Mouse (Mus musculus) adipocyte (in vitro differentiated cells): Measurements from ENCODE around the gene Apbb1ip.
"Not testable (repeated sequence)": the region's sequence is repeated elsewhere in the genome, so short reads cannot be mapped to it uniquely, and the experiment has no call there.

ENCODE experiments used
- DNase-seq: peaks from one replicate; pipeline ENCODE4 v3.0.0-alpha.2; 2016; ENCODE audit warnings: low spot score

The Apbb1ip gene

GRCm38 (mm10) chr2:22822293-22822692, 48.4 kb downstream of the Apbb1ip start:
- DNase-seq = peak; percentile 14

DNA sequence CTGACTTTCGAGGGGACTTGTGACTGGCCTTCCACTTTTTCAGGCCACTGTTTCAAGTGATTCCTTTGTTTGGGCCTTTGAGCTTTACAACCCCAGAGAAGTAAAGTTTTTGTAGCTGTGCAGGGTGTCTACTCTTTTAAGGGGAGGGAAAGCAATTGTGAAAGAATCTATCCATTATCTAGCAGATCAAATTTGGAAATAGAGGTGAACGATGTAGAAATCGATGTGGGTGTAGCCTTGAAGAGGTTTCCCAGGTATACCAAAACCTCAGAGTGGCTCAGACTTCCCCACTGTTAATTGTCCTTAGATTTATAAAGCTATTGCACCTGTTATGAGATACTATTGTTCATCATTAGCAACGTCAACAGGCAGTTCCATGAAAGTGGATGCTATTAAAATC, 71.6 kb downstream of the Apbb1ip start:
- DNase-seq = no peak

DNA sequence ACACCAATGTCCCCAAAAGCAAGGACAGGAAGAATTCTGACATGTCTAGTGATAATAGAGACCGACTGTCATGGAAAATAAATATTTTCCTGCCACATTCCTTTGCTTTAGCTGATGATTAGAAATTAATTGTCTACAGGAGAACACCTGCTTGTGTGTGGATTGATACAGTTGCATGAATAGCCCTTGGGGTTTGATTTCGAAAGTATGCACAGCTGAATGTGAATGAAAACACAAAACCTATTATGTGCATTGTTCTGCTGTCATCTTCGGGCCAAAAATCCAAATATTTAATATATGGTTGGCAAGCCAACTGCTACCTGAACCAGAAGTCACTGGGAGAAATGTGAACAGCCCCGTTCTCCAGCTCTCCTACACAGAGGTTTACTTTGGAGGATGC, 78.0 kb downstream of the Apbb1ip start:
- no peak for DNase-seq

DNA sequence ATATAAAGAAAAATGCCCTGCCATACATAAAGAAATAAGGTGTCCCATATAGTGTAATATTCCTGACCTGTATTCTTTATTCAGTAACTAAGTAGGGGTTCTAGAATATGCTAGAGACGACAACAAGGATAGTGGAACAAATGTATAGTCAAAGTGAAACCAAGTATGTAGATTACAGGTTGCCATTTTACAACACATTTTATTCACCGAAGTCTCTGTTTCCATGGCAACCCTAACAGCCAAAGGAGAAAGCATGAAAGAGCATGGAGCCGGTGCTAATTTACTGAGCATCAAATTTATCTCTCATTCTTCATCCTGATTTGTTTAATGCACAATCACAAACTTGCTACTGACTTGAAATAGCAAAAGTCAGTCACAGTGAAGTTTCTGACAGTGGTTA, 83.6 kb downstream of the Apbb1ip start:
- DNase-seq = no peak

DNA sequence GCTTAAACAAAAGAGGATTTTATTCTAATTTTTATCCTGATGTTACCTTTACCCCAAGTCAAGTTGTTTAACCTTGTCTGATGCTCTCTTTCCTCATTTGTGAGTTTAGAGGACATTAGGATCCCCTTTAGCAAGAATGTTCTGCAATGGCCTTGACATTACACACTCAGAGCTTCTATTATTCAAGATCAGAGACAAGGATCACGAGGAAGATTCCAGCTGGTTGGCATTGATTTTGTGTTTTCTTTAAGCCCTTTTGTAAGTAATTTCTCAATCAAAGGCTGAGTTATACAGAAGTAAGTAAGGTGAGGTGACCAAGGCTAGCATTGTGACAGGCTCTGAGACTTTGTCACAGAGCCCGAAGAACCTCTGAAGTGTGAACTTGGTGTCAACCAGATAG, 88.3 kb downstream of the Apbb1ip start:
- DNase-seq = no peak

DNA sequence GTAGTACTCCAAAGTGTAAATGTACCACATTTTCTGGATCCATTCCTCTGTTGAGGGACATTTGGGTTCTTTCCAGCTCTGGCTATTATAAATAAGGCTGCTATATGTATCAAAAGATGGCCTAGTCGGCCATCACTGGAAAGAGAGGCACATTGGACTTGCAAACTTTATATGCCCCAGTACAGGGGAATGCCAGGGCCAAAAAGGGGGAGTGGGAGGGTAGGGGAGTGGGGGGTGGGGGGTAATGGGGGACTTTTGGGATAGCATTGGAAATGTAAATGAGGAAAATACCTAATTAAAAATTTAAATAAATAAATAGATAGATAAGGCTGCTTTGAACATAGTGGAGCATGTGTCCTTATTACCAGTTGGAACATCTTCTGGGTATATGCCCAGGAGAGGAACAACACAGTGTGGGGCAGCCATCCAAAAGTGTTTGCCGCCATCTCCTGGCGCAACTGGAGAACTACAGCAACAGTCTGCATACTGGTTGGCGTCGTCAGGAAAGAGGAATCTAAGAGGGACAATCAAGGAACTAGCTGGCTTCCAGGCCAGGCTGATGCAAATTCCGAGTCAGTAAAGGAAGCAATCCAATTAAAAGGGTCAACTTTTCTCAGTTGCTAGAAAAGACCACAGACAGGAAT, 90.6 kb downstream of the Apbb1ip start:
- DNase-seq = peak; percentile 88

- peak; percentile 73 for DNase-seq
Measured at GRCm38 (mm10) chr2:22865818-22866217, 91.9 kb downstream of the Apbb1ip start.

- DNase-seq = no peak
Measured at GRCm38 (mm10) chr2:22866894-22867424, 93.1 kb downstream of the Apbb1ip start.

DNA sequence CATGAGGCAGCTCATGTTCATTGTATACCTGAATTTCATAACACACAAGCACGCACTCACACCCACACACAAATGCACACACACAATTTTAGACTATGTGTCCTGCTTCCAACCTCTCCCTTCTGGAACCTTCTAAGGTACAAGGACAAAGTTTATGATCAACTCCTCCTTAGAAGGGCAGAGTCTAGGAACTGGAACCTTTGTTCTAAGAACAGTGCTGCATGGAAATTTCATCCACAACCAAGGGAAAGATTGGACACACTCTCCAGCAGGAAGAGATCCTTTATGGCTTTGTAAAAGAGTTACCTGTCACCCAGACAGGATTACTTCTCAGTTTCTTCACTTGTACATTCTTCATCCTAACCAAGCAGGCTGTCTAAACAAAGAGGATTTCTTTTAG, 99.3 kb downstream of the Apbb1ip start:
- no peak for DNase-seq

DNA sequence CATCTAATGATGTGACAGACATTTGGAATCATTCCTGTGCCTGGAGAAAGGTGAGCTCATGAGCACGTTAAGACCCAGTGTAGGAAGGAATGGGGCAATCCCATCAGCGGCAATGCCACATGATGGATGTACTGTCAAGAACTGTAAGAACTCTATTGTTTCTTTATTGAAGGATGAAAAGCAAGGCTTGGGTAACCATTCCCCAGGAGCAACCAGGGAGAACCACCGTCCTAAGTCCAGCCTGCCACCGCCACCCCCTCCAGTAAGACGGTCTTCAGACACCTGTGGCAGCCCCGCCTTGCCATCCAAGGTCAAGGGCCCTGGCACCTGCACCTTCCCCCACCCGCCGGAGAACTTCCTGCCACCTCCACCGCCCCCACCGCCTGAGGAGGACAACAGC, 100.7 kb downstream of the Apbb1ip start:
- DNase-seq = no peak

DNA sequence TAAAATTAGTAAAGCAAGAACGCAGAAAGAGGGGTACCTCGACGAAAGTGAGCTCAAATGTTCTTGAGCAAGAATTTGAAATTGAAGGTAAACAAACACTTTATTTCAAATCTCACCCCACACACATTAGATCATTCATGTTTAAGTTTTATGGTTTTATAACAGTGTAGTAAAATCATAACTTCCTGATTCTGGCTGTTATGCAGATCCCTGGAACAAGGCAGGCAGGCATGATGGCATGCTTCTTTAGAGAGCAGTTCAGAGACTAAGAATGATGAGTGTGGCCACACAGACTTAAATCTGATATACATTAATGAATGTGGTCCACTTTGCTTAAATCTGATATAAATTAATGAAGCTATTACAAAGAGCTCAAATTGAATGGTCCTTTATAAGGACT, 102.7 kb downstream of the Apbb1ip start:
- DNase-seq = no peak

DNA sequence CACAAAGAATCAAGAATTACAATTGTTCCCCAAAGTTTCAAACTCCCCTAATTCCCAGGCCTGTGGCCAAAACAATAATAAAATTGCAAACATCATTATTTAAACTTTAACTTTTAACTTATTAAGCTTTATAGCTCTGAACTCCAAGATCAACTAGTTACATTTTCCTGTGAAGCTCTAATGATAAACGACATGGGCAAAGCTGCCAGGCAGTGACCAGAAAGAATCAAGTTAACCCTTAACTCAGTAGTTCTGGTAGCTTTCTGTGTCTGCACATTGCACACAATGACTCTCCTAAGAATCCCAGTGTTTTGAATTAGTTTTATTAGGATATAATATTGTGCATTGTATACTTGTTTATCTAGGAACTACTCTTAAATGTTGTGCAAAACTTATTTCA, 104.9 kb downstream of the Apbb1ip start:
- no peak for DNase-seq

DNA sequence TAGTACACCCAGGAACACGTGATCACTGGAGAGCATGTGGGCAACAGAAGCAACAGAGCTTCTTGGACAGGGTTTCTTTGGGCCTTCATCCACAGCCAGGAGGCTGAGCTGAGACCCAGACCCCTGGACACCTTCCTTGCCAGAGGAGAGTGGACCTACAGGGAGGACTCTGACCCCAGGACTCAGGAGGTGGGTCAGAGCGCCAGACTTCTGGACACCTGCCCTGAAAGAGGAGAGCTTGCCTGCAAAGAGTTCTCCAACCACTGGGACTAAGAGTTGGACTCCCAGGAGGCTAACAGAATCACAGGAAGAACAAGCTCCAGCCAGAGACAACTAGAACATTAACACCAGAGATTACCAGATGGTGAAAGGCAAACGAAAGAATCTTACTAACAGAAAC, 106.8 kb downstream of the Apbb1ip start:
- DNase-seq = not testable (repeated sequence)

DNA sequence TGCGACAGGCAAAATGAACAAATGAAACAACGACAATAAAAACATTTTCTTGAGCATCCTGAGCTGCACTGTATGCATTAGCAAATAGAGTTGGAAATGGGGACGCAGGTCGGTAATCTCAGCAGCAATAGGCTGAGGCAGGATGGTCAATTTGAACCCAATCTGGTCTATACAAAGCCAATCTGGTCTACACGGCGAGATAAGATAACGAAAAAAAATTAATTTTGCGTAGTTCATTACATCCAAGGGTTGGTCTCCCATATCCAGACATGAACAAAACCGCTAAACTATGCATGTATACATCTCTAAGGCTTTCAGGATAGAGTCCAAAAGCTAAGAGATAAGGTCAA, 121.0 kb downstream of the Apbb1ip start:
- DNase-seq = no peak

DNA sequence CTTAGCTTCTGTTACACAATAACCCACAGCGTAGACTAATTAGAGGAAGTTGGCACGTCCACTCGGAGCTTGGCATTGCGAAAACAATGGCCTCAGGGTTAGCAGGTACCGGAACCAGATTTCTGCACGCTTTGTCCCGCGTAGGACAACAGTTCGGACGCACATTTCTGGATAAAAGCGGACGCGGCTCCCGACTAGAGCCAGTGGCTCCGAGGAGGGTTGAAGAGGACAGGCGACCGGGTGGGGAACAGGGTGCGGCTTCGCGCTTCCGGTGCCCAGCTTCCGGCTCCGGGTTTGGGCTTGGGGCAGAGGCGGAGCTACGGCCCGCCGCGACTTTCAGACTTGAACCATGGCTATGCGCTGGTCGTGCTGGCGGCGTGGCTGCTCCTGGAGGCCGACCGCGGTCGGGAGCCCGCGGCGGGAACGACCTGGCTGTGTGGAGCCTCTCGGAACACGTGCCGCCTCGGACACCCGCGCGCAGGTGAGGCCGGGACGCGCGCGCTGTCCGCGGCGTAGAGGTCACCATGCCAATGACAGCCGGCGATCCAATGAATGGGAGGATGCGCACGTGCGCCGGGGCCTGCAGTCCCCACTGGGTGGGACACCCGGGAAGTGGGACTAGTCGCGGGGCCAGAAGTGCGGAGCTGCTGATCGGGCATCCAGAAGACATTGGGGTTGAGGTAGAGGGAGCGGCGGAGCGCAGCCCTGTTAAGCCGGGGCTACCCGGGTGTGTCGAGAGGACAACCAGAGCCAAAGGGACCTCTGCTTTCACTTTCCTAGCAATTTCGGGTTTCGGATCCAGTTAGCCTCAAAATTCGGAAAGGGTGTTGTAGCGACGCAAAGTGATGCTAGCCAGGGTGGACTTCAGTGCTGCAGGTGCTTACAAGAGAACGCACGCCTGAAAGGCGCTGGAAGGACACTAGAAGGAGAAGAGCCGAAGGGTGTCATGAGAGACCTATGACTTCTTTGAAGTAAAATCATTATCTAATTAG, 121.7 kb downstream of the Apbb1ip start, which contains the start of gene Pdss1:
Gene Pdss1, plus strand, starts transcription at position 241 of the 992 bp plus-strand sequence.
- peak; percentile 97 for DNase-seq

- no peak for DNase-seq
Measured at GRCm38 (mm10) chr2:22903947-22904346, 130.1 kb downstream of the Apbb1ip start.

- DNase-seq = no peak
Measured at GRCm38 (mm10) chr2:22914421-22914820, 140.5 kb downstream of the Apbb1ip start.

DNA sequence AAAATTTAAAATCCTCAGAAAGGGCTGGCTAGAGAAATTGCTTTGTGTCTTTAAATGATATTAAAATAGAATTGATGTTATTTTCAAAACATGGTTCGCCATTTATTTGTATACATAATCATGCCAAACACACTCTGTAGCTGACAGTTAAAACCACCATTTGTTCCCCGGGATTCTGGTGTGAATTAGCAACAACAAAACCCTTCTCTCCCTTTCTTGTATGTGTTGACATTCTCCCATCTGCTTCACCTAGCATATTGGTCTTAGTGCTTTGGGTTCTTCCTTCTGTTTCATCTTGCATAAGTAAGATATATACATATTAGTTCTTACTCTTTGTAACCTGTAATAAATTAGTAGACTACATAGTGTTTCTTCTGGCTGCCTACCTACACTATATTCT, 144.8 kb downstream of the Apbb1ip start:
- DNase-seq = no peak
